Mouse (Mus musculus): ENCODE data around the gene Ppp1r3c.

- TF ChIP-seq CTCF (IDR thresholded peaks at IDR 0.05; ENCODE audit: low read depth) (no peak), EP300 (IDR thresholded peaks at IDR 0.05; ENCODE audit: low read depth) (no peak)
Observed at GRCm38 (mm10) chr19:36783179-36783578, 46.7 kb upstream of the Ppp1r3c start.

Measured in heart, postnatal 0 days (tissue).